Mouse (Mus musculus) hindbrain, embryonic 14.5 days (tissue): Measurements from ENCODE around the gene Phactr4. TPM values are rescaled to one million over a fixed set of nuclear protein-coding genes. Genes with fewer than 3 reads are reported as not detected.
A peak's percentile ranks its signal among the peaks of the same experiment; 100 is the strongest.

Source experiments
- ATAC-seq: fragments of 200-750 bp; cut with Nextera tagmentation; 2 replicates; pipeline ENCODE4 v1.8.0; 2017; ENCODE audit warnings: moderate number of reproducible peaks, mild to moderate bottlenecking, moderate TSS enrichment, moderate library complexity; ENCODE audit not compliant: low FRiP score
- DNase-seq: peaks from one replicate; pipeline ENCODE4 v3.0.0-alpha.2; 2015; ENCODE audit warnings: low spot score
- H3K27ac ChIP-seq: fragments of 300-500 bp; sonication (generic); 2 replicates; pipeline ENCODE4 v1.5.1; 2014; ENCODE audit warnings: mild to moderate bottlenecking, moderate library complexity
- H3K27me3 ChIP-seq: fragments of 300-500 bp; sonication (generic); 2 replicates; pipeline ENCODE4 v1.6.1; 2014; ENCODE audit warnings: mild to moderate bottlenecking, low read length, mixed read lengths; ENCODE audit not compliant: control insufficient read depth, insufficient read depth
- H3K36me3 ChIP-seq: fragments of 300-500 bp; sonication (generic); replicated peaks from 2 replicates; pipeline ENCODE4 v1.6.1; 2014; ENCODE audit not compliant: control insufficient read depth, insufficient read depth
- H3K4me1 ChIP-seq: fragments of 300-500 bp; sonication (generic); replicated peaks from 2 replicates; pipeline ENCODE4 v1.6.1; 2014; ENCODE audit warnings: antibody characterized with exemption, low read length, mixed read lengths; ENCODE audit not compliant: control insufficient read depth, insufficient read depth
- H3K4me2 ChIP-seq: fragments of 300-500 bp; sonication (generic); replicated peaks from 2 replicates; pipeline ENCODE4 v1.6.1; 2014; ENCODE audit warnings: mild to moderate bottlenecking, moderate library complexity
- H3K4me3 ChIP-seq: fragments of 300-500 bp; sonication (generic); replicated peaks from 2 replicates; pipeline ENCODE4 v1.5.1; 2014; ENCODE audit warnings: mild to moderate bottlenecking, low read length
- H3K9ac ChIP-seq: fragments of 300-500 bp; sonication (generic); 2 replicates; pipeline ENCODE4 v1.6.1; 2014
- H3K9me3 ChIP-seq: fragments of 300-500 bp; sonication (generic); 2 replicates; pipeline ENCODE4 v1.6.1; 2016; ENCODE audit warnings: low read length; ENCODE audit not compliant: control insufficient read depth
- WGBS: fragments of 180-500 bp; shearing (Covaris S2); extraction: QIAGEN DNeasy Blood & Tissue Kit; methylation state at CpG from one replicate; pipeline ENCODE4 v1.1.7; 2014; 5-methylcytosine and 5-hydroxymethylcytosine counted together
- polyA plus RNA-seq: library from polyadenylated mRNA; unstranded; fragments of >200 nt; fragmentation: Nextera tagmentation; extraction: Ambion mirVana; gene quantifications from 2 replicates; pipeline ENCODE4 v1.2.1, GENCODE M21; 2014

Gene Phactr4
- polyA plus RNA-seq, 1 experiment from 2014 or later: 9.2 TPM

GRCm38 (mm10) chr4:132331960-132332359, 90.3 kb downstream of the Phactr4 start:
- Histone ChIP-seq H3K4me1 (peaks cover 12% of the 10 kb centered on the region), H3K4me2 (no peak overlapping the region), H3K9me3 (no peaks in the 10 kb centered on the region), H3K9ac (no peak overlapping the region), H3K27me3 (no peaks in the 10 kb centered on the region), H3K36me3 (peaks cover 32% of the 10 kb centered on the region), H3K4me3 (no peak overlapping the region), H3K27ac (no peak overlapping the region)
- no peak for DNase-seq
- no peak for ATAC-seq
- WGBS: 78% methylated on average over 3 of the region's 3 CpGs

GRCm38 (mm10) chr4:132329835-132330354, 92.4 kb downstream of the Phactr4 start:
- Histone ChIP-seq H3K4me1 (peaks cover 12% of the 10 kb centered on the region), H3K27ac (peak overlapping the region; percentile 69; the same call in 1 of the 2 replicates), H3K36me3 (peaks cover 29% of the 10 kb centered on the region), H3K27me3 (no peaks in the 10 kb centered on the region), H3K4me2 (peak overlapping the region; percentile 67), H3K9me3 (no peaks in the 10 kb centered on the region), H3K9ac (peak overlapping the region; percentile 80), H3K4me3 (peak overlapping the region; percentile 64)
- WGBS: 15% methylated on average over 10 of the region's 10 CpGs
- DNase-seq: no peak
- ATAC-seq: no peak

DNA sequence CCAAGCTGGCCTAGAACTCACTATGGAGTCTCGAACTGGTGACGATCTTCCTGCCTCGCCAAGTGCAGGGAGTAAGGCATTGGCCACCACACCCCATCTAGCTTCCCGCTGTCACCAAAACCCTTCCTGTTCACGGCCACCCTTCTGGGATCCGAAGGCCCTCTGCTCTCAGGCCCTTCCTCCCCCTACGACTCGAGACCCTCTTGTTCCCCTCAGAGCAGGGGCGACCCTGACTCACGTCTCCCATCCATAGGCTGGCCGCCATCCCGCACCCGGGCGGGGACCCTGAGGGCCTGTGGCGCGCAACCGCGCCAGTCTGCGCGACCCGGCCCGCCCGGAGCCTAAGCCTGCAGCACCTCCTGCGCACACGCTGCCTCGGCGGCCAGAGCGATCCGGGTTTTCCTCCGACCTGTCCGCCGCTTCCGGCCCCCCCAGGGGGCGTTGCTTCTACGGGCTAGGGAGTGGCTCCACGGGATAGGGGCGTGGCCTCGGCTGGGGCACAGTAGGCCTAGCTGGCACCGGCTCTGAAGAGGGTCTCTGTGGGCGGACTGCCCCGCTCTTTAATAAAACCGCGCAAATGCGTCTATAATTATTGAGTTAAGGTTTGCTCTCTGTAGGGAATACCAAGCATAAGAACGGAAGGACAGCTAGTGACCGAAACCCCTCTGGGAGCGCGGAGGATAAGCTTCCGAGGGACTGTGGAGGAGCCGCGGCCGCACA, 93.0 kb downstream of the Phactr4 start, which contains the start of gene Trnau1ap:
Gene Trnau1ap (minus strand): TSS at position 424 of the 720 bp plus-strand sequence.
- DNase-seq (peak; percentile 88), ATAC-seq (peak; percentile 95)
- H3K9me3 ChIP-seq: no peaks in the 10 kb centered on the region
- H3K27ac ChIP-seq: peak within 1 kb of the TSS; percentile 69
- H3K4me1 ChIP-seq: peaks cover 12% of the 10 kb centered on the region
- H3K4me3 ChIP-seq: peak within 1 kb of the TSS; percentile 64
- peaks cover 30% of the 10 kb centered on the region for H3K36me3 ChIP-seq
- WGBS: under 1% methylated on average over 52 of the region's 52 CpGs
- H3K9ac ChIP-seq: peak within 1 kb of the TSS; percentile 80
- H3K27me3 ChIP-seq: no peaks in the 10 kb centered on the region
- H3K4me2 ChIP-seq: peak within 1 kb of the TSS; percentile 67

DNA sequence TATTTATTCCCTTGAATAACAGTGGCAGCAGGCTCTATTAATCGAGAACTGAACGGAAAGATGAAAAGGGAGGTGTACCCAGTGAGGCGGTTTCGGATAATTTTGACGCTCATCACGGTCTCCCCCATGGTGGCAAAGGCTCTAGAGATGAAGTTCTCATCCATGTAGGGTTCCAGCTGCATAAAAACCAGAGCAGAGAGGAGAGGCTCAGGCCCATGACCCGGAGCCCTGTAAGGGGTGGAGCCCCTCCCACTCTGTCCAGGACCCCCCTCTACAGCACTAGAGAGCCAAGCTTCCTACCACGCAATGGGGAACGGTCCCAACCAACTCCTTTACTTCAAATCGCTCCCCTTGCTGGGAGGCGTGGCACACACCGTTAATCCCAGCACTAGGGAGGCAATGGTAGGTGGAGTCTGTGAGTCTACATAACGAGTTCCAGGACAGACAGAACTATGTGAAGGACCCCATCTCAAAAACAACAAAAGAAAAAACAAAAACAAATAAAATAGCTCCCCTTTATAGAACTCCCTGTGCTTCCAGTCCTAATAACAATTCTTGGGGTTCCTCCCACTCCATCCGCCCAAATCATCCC, 93.8 kb downstream of the Phactr4 start:
- no peaks in the 10 kb centered on the region for H3K27me3 ChIP-seq
- peaks cover 12% of the 10 kb centered on the region for H3K4me1 ChIP-seq
- no peaks in the 10 kb centered on the region for H3K9me3 ChIP-seq
- peak overlapping the region; percentile 80 for H3K9ac ChIP-seq
- H3K4me2 ChIP-seq: peak overlapping the region; percentile 67
- WGBS: 48% methylated on average over 14 of the region's 14 CpGs
- H3K36me3 ChIP-seq: peaks cover 29% of the 10 kb centered on the region
- DNase-seq (no peak), ATAC-seq (no peak)
- H3K4me3 ChIP-seq: peak overlapping the region; percentile 64
- peak overlapping the region; percentile 69; the same call in 1 of the 2 replicates for H3K27ac ChIP-seq

DNA sequence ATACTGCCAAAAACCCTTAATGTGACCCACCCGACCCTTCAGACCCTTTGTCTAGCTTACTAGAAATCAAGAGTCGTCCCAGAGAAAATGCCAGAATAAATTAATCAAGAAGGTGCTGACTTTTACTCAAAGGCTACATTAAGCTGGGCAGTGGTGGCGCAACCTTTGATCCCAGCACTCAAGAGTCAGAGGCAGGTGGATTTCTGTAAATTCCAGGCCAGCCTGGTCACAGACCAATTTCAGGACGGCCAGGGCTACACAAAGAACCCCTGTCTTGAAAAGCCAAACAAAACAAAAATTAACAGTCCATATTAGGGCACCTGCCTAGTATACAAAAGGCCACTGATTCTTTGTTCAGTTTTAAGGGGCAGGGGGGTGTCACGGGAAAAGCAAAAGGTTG, 95.8 kb downstream of the Phactr4 start:
- Histone ChIP-seq H3K27me3 (no peaks in the 10 kb centered on the region), H3K9me3 (no peaks in the 10 kb centered on the region), H3K4me1 (peaks cover 12% of the 10 kb centered on the region), H3K36me3 (peaks cover 42% of the 10 kb centered on the region), H3K9ac (no peak overlapping the region), H3K4me2 (no peak overlapping the region), H3K27ac (no peak overlapping the region), H3K4me3 (no peak overlapping the region)
- 82% methylated on average over 5 of the region's 5 CpGs for WGBS
- no peak for ATAC-seq
- DNase-seq: no peak

GRCm38 (mm10) chr4:132315711-132316110, 106.6 kb downstream of the Phactr4 start:
- Histone ChIP-seq H3K9me3 (no peaks in the 10 kb centered on the region), H3K4me2 (no peak overlapping the region), H3K27ac (no peak overlapping the region), H3K27me3 (no peaks in the 10 kb centered on the region), H3K4me1 (0 out of 2 replicates have a peak, but pooled peaks cover under 1% of the 10 kb centered on the region), H3K36me3 (peaks cover 90% of the 10 kb centered on the region), H3K4me3 (no peak overlapping the region), H3K9ac (no peak overlapping the region)
- ATAC-seq (no peak), DNase-seq (no peak)
- WGBS: 92% methylated on average over 8 of the region's 8 CpGs

DNA sequence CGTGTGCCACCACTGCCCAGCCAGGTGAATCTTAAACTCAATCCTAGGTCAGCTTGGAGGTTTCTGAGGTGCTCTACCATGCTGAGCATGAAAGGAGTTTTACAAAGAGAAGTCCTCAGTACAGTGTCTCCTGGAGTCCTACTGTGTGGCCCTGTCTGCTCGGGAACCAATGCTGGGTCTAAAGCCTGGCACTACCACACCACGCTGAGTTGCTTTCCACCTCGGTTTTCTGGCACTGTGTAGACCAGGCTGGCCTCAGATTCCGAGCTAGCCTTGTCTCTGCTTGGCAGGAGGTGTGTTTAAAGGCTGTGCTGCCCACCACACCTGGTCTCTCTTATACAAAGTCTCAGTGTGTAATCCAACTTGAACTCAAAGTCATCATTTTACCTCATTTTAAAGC, 109.7 kb downstream of the Phactr4 start:
- Histone ChIP-seq H3K36me3 (peaks cover 72% of the 10 kb centered on the region), H3K27me3 (no peaks in the 10 kb centered on the region), H3K27ac (no peak overlapping the region), H3K4me2 (no peak overlapping the region), H3K9me3 (no peaks in the 10 kb centered on the region), H3K9ac (no peak overlapping the region), H3K4me1 (peaks cover 12% of the 10 kb centered on the region), H3K4me3 (no peak overlapping the region)
- WGBS: 89% methylated on average over 5 of the region's 5 CpGs
- no peak for ATAC-seq
- no peak for DNase-seq

DNA sequence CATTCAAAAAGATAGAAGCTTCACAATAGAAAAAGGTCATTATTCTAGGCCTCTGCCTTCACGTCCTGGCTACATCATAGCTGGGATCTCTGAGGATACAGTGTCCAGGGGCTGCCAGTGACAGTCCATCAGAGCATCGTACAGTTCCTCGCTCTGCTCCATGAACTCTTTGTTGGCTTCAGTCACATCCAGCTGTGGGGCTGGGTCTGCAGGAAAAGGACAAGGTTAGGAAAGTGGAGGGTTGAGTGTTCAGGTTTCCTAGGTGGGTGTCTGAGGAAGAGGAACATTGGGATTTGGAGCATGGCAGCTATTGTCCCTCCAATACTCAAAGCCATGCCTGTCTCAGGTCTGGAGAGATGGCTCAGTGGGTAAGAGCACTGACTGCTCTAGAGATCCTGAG, 110.5 kb downstream of the Phactr4 start:
- no peak overlapping the region for H3K4me3 ChIP-seq
- no peak for ATAC-seq
- peaks cover 64% of the 10 kb centered on the region for H3K36me3 ChIP-seq
- no peak for DNase-seq
- H3K9ac ChIP-seq: no peak overlapping the region
- H3K9me3 ChIP-seq: no peaks in the 10 kb centered on the region
- no peaks in the 10 kb centered on the region for H3K27me3 ChIP-seq
- 55% methylated on average over 3 of the region's 3 CpGs for WGBS
- no peak overlapping the region for H3K4me2 ChIP-seq
- H3K4me1 ChIP-seq: peaks cover 12% of the 10 kb centered on the region
- H3K27ac ChIP-seq: no peak overlapping the region

- Histone ChIP-seq H3K9me3 (no peaks in the 10 kb centered on the region), H3K27me3 (no peaks in the 10 kb centered on the region), H3K4me1 (peaks cover 12% of the 10 kb centered on the region), H3K4me2 (no peak overlapping the region), H3K27ac (no peak overlapping the region), H3K4me3 (no peak overlapping the region), H3K9ac (no peak overlapping the region), H3K36me3 (peaks cover 58% of the 10 kb centered on the region)
- ATAC-seq (no peak), DNase-seq (no peak)
- 48% methylated on average over 1 of the region's 1 CpGs for WGBS
Observed at GRCm38 (mm10) chr4:132311209-132311608, 111.1 kb downstream of the Phactr4 start.
